Mouse (Mus musculus) intestine, embryonic 16.5 days (tissue): ENCODE data around the gene Adgrv1. TPM values are rescaled to one million over a fixed set of nuclear protein-coding genes. Genes with fewer than 3 reads are reported as not detected.

Source experiments
- ATAC-seq: fragments of 200-750 bp; cut with Nextera tagmentation; 2 replicates; pipeline ENCODE4 v1.8.0; 2017; ENCODE audit warnings: moderate TSS enrichment, moderate library complexity
- H3K27ac ChIP-seq: fragments of 300-500 bp; sonication (generic); 2 replicates; pipeline ENCODE4 v1.5.1; 2014; ENCODE audit warnings: mild to moderate bottlenecking, low read length
- H3K27me3 ChIP-seq: fragments of 300-500 bp; sonication (generic); replicated peaks from 2 replicates; pipeline ENCODE4 v1.6.1; 2014; ENCODE audit warnings: low read length, control low read depth, mixed read lengths; ENCODE audit not compliant: control insufficient read depth, insufficient read depth
- H3K36me3 ChIP-seq: fragments of 300-500 bp; sonication (generic); 2 replicates; pipeline ENCODE4 v1.6.1; 2014; ENCODE audit warnings: low read length, control low read depth; ENCODE audit not compliant: control insufficient read depth, insufficient read depth
- H3K4me1 ChIP-seq: fragments of 300-500 bp; sonication (generic); 2 replicates; pipeline ENCODE4 v1.6.1; 2014; ENCODE audit warnings: low read length, control low read depth, mixed read lengths; ENCODE audit not compliant: control insufficient read depth, insufficient read depth
- H3K4me2 ChIP-seq: fragments of 300-500 bp; sonication (generic); 2 replicates; pipeline ENCODE4 v1.6.1; 2014; ENCODE audit warnings: low read depth, low read length, control low read depth
- H3K4me3 ChIP-seq: fragments of 300-500 bp; sonication (generic); 2 replicates; pipeline ENCODE4 v1.5.1; 2014; ENCODE audit warnings: mild to moderate bottlenecking, low read length
- H3K9ac ChIP-seq: fragments of 300-500 bp; sonication (generic); 2 replicates; pipeline ENCODE4 v1.6.1; 2014; ENCODE audit warnings: low read depth, low read length
- H3K9me3 ChIP-seq: fragments of 300-500 bp; sonication (generic); 2 replicates; pipeline ENCODE4 v1.6.1; 2016; ENCODE audit warnings: low read length, control low read depth; ENCODE audit not compliant: control insufficient read depth
- WGBS: fragments of 180-500 bp; shearing (Covaris S2); extraction: QIAGEN DNeasy Blood & Tissue Kit; methylation state at CpG from one replicate; pipeline ENCODE4 v1.1.7; 2014; 5-methylcytosine and 5-hydroxymethylcytosine counted together
- polyA plus RNA-seq: library from polyadenylated mRNA; unstranded; fragments of >200 nt; fragmentation: Nextera tagmentation; extraction: Ambion mirVana; gene quantifications from 2 replicates; pipeline ENCODE4 v1.2.1, GENCODE M21; 2015

Adgrv1 gene
- polyA plus RNA-seq, 1 experiment from 2014 or later = 0.56 TPM

DNA sequence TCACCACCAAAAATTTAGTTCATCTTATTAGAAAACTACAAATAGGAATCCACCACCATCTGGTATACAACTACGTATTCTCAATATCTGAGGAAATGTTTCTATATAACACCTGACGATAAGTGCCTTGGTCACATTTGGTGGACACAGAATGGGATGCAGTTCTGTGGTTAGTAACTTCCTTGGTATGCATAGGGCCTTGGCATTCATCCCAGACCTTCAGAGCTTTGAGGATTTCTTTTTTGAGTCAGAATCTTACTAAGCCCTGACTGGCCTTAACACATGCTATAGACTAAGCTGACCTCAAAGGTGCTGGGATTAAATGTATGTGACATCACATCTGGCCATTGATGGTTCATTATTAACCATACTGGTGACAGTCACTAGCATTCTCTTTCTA lies 98.0 kb downstream of the Adgrv1 start:
- WGBS = 88% methylated on average over 2 of the region's 2 CpGs
- H3K9ac ChIP-seq = no peak overlapping the region
- no peak for ATAC-seq
- H3K27me3 ChIP-seq = no peaks in the 10 kb centered on the region
- no peak overlapping the region for H3K27ac ChIP-seq
- H3K4me3 ChIP-seq = no peak overlapping the region
- no peaks in the 10 kb centered on the region for H3K36me3 ChIP-seq
- H3K9me3 ChIP-seq = no peaks in the 10 kb centered on the region
- H3K4me1 ChIP-seq = no peaks in the 10 kb centered on the region
- no peak overlapping the region for H3K4me2 ChIP-seq

DNA sequence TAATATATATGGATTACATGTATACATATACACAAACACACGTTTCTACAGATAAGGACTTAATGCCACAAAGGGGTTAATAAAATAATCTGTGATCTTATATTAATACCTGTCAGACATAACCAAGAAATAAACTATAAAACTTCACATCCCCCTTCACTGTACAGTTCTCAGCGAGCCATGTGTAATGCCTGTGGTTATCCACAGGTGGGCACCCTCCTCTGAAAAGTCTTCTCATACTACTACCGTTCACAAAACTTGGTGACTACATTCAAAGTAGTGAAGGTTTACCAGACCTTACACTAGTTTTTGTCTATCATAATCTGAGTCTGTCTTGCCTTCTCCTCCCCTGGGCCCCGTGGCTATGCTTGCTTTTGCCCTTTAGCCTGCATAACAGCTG lies 106.3 kb downstream of the Adgrv1 start:
- H3K36me3 ChIP-seq = no peaks in the 10 kb centered on the region
- no peak for ATAC-seq
- no peak overlapping the region for H3K4me3 ChIP-seq
- H3K9me3 ChIP-seq = no peaks in the 10 kb centered on the region
- H3K4me1 ChIP-seq = no peaks in the 10 kb centered on the region
- no peak overlapping the region for H3K27ac ChIP-seq
- H3K9ac ChIP-seq = no peak overlapping the region
- no peak overlapping the region for H3K4me2 ChIP-seq
- 56% methylated on average over 4 of the region's 4 CpGs for WGBS
- H3K27me3 ChIP-seq = no peaks in the 10 kb centered on the region

DNA sequence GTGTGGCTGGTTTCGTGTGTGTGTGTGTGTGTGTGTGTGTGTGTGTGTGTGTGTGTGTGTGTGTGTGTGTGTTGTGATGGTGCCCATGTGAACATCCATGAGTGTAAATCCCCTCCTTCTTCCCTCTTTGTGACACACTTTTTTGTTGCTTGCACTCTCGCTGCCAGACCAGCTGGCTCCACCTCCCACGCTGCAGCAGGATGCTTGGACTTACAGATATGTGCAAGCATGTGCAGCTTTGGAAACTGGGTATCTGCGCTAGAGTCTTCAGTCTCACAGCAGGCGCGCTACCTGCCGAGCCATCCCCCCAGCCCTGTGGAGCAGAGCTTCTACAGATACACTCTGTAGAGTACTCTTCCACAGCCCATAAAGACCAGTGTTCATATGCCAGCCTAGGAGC lies 122.8 kb downstream of the Adgrv1 start:
- Histone ChIP-seq H3K9me3 (no peaks in the 10 kb centered on the region), H3K4me2 (no peak overlapping the region), H3K4me3 (no peak overlapping the region), H3K27ac (no peak overlapping the region), H3K27me3 (no peaks in the 10 kb centered on the region), H3K4me1 (no peaks in the 10 kb centered on the region), H3K36me3 (no peaks in the 10 kb centered on the region), H3K9ac (no peak overlapping the region)
- no peak for ATAC-seq
- 87% methylated on average over 6 of the region's 7 CpGs for whole genome bisulfite sequencing

DNA sequence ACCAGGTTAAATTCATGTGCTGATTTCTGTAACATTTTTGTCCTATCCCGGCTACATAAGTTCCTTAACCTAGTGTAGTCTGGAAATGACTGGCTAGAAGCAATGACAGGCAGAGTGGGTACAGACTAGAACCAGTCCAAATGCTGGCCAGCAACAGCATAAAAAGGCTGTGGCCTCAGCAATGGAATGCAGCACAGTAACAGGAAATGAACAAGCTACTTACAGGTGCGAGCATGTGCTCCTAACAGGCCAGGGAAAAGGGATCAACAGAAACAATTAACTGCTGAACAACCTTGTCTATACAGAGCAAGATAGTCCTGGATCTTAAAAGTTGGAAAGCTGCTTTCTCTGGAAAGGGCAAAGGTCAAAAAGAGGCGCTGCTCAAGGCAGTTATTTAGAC lies 135.9 kb downstream of the Adgrv1 start:
- Histone ChIP-seq H3K27ac (no peak overlapping the region), H3K27me3 (no peaks in the 10 kb centered on the region), H3K9me3 (no peaks in the 10 kb centered on the region), H3K4me1 (no peaks in the 10 kb centered on the region), H3K36me3 (no peaks in the 10 kb centered on the region), H3K9ac (no peak overlapping the region), H3K4me3 (no peak overlapping the region), H3K4me2 (no peak overlapping the region)
- WGBS = 49% methylated on average over 3 of the region's 3 CpGs
- peak; percentile 68 for ATAC-seq

DNA sequence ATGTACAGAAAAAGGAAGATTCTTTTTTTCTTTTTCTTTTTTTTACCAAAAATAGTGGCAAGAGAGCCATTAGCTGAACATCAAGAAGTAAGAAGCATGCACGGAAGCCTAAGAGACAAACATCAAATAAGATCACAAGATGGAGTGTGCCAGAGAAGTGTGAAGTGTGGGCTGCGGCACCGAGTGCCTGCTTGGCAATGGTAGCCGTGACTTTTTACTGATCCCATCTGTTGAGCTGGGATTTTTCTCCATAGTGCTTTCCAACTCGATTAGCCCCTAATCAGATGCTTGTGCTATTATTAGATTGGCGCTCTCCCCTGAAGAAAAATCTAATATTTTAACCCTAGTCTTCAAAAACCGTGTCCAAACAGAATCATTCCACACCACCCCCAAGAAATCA lies 141.0 kb downstream of the Adgrv1 start:
- no peaks in the 10 kb centered on the region for H3K36me3 ChIP-seq
- WGBS = 83% methylated on average over 7 of the region's 7 CpGs
- ATAC-seq = no peak

DNA sequence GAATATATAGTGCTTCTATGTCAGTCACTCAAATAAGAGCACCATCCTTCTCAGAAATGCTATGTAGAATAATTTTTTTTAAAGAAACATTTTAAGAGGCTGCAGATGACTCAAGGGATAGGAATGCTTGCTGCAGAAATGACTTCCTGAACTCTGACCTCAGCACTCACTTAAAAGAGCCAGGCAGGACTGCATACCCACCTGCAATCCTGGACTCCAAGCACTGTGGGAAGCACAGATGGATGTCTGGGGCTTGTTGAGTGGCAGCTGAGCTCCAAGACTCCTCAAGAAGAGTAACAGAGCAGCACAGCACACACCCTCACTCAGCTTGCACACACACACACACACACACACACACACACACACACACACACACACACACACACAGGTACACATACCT lies 146.0 kb downstream of the Adgrv1 start:
- H3K27ac ChIP-seq = no peak overlapping the region
- 0 out of 2 replicates have a peak, but pooled peaks have one; percentile 38 for ATAC-seq
- no peak overlapping the region for H3K4me3 ChIP-seq
- no peaks in the 10 kb centered on the region for H3K27me3 ChIP-seq
- no peaks in the 10 kb centered on the region for H3K36me3 ChIP-seq
- no peaks in the 10 kb centered on the region for H3K4me1 ChIP-seq
- H3K4me2 ChIP-seq = no peak overlapping the region
- H3K9ac ChIP-seq = no peak overlapping the region
- no peaks in the 10 kb centered on the region for H3K9me3 ChIP-seq

More for the DNA sequence above, 141.0 kb downstream of the Adgrv1 start:
- H3K9me3 ChIP-seq = no peaks in the 10 kb centered on the region
- H3K27me3 ChIP-seq = no peaks in the 10 kb centered on the region
- H3K4me1 ChIP-seq = no peaks in the 10 kb centered on the region
- H3K4me3 ChIP-seq = no peak overlapping the region
- H3K27ac ChIP-seq = no peak overlapping the region
- H3K9ac ChIP-seq = no peak overlapping the region
- no peak overlapping the region for H3K4me2 ChIP-seq

DNA sequence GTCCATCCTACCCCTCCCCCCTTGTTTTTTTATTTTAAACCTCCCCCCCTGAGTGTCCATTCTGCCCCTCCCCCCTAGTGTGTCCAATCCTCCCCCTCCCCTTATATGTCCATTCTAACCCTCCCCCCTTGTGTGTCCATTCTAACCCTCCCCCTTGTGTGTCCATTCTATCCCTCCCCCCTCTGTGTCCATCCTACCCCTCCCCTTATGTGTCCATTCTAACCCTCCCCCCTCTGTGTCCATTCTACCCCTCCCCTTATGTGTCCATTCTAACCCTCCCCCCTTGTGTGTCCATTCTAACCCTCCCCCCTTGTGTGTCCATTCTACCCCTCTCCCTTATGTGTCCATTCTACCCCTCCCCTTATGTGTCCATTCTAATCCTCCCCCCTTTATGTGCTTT lies 159.2 kb downstream of the Adgrv1 start:
- Histone ChIP-seq H3K27me3 (no peaks in the 10 kb centered on the region), H3K4me2 (no peak overlapping the region), H3K36me3 (no peaks in the 10 kb centered on the region), H3K9ac (no peak overlapping the region), H3K27ac (no peak overlapping the region), H3K4me3 (no peak overlapping the region), H3K4me1 (no peaks in the 10 kb centered on the region), H3K9me3 (no peaks in the 10 kb centered on the region)
- no peak for ATAC-seq

DNA sequence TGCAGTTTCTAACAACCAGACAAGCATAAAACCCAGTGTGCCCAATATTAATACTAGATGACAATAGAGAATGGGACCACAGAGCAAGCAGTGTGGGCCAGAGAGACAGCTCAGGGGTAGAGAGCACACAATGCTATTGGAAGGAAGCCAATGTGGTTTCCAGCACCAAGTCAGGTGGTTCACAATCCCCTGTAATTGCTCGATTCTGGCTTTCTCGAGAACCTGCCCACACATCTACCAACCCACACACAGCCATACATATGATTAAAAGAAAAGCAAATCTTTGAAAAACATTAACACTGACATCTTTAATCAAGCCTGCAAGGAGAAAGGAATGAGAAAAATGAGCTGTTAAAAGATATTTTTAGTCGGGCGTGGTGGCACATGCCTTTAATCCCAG lies 166.3 kb downstream of the Adgrv1 start:
- 80% methylated on average over 4 of the region's 4 CpGs for WGBS
- no peak for ATAC-seq
- no peak overlapping the region for H3K27ac ChIP-seq
- H3K9ac ChIP-seq = no peak overlapping the region
- H3K36me3 ChIP-seq = no peaks in the 10 kb centered on the region
- H3K4me3 ChIP-seq = no peak overlapping the region
- no peaks in the 10 kb centered on the region for H3K27me3 ChIP-seq
- no peaks in the 10 kb centered on the region for H3K4me1 ChIP-seq
- H3K4me2 ChIP-seq = no peak overlapping the region
- H3K9me3 ChIP-seq = no peaks in the 10 kb centered on the region

DNA sequence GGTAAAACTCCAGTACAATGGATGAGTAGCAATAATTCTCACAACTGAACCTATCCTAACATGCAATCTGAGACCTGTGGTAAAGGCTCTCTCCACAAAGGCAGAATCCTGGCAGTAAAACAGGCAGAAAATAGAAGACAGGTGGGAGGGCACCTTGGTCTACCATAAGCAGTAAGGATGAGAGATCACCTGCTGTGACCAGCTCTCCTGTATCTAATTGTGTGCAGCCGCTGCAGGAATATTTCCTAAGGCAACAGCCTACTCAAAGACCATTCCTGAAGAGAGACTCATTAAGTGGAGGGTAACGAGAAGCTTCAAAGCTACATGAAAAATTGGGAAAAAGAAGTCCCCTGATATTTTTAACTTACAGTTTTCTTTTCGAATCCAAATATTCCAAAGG lies 167.2 kb downstream of the Adgrv1 start:
- Histone ChIP-seq H3K4me2 (no peak overlapping the region), H3K4me3 (no peak overlapping the region), H3K9me3 (no peaks in the 10 kb centered on the region), H3K36me3 (no peaks in the 10 kb centered on the region), H3K27me3 (no peaks in the 10 kb centered on the region), H3K4me1 (no peaks in the 10 kb centered on the region), H3K9ac (no peak overlapping the region), H3K27ac (no peak overlapping the region)
- ATAC-seq = no peak
- 88% methylated on average over 3 of the region's 3 CpGs for WGBS

DNA sequence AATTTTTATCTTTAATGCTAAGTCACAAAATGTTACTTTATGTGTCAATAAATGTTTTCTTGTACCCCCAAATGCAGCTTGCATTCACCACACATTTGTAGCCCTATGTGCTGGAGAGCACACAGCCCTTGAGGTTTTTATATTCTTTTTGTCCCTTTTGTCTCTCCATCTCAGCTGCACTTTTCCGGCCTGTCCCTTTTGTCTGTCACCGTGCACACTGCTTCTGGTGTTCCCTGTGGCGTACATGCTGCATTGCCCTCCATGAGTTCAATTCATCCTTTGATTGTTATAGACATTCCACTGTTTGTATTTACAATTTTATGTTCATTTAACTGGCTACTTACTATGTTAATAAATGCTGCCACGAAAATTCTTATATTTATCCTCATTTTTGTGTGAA lies 183.3 kb downstream of the Adgrv1 start:
- Histone ChIP-seq H3K4me1 (no peaks in the 10 kb centered on the region), H3K9me3 (no peaks in the 10 kb centered on the region), H3K4me3 (no peak overlapping the region), H3K27ac (no peak overlapping the region), H3K9ac (no peak overlapping the region), H3K36me3 (no peaks in the 10 kb centered on the region), H3K27me3 (no peaks in the 10 kb centered on the region), H3K4me2 (no peak overlapping the region)
- WGBS = 79% methylated on average over 4 of the region's 4 CpGs
- ATAC-seq = no peak
